Mouse (Mus musculus): Measurements from ENCODE around the gene Ptf1a.

Ptf1a gene

GRCm38 (mm10) chr2:19452531-19453055 lies 7.1 kb downstream of the Ptf1a start:
- no peak for DNase-seq (ENCODE audit: low spot score in 2 of 2)

- DNase-seq (ENCODE audit: low spot score in 2 of 2), result no peak
Measured at GRCm38 (mm10) chr2:19455228-19455627, 9.8 kb downstream of the Ptf1a start.

- DNase-seq (ENCODE audit: low spot score in 2 of 2), result no peak
Measured at GRCm38 (mm10) chr2:19455857-19456482, 10.5 kb downstream of the Ptf1a start.

- DNase-seq (ENCODE audit: low spot score in 2 of 2), result no peak
Measured at GRCm38 (mm10) chr2:19458785-19459184, 13.3 kb downstream of the Ptf1a start.

- DNase-seq (ENCODE audit: low spot score in 2 of 2), result no peak
Measured at GRCm38 (mm10) chr2:19461940-19462339, 16.5 kb downstream of the Ptf1a start.

- DNase-seq (ENCODE audit: low spot score in 2 of 2), result no peak
Measured at GRCm38 (mm10) chr2:19490262-19490661, 44.8 kb downstream of the Ptf1a start.
